Mouse (Mus musculus): ENCODE measurements around the gene Mpp3.
"Not testable (repeated sequence)": the region's sequence is repeated elsewhere in the genome, so short reads cannot be mapped to it uniquely, and the experiment has no call there.

Gene Mpp3

GRCm38 (mm10) chr11:102011510-102011909, 16.8 kb downstream of the Mpp3 start:
- DNase-seq (ENCODE audit: low spot score in 2 of 2) = no peak

- no peak for DNase-seq (ENCODE audit: low spot score in 2 of 2)
Observed at GRCm38 (mm10) chr11:102010140-102010539, 18.1 kb downstream of the Mpp3 start.

GRCm38 (mm10) chr11:102008954-102009637, 19.2 kb downstream of the Mpp3 start:
- no peak for DNase-seq (ENCODE audit: low spot score in 2 of 2)

GRCm38 (mm10) chr11:102008372-102008771, 19.9 kb downstream of the Mpp3 start:
- no peak for DNase-seq (ENCODE audit: low spot score in 2 of 2)

GRCm38 (mm10) chr11:102006688-102007087, 21.6 kb downstream of the Mpp3 start:
- DNase-seq (ENCODE audit: low spot score in 2 of 2) = no peak

- no peak for DNase-seq (ENCODE audit: low spot score in 2 of 2)
Observed at GRCm38 (mm10) chr11:102006271-102006670, 22.0 kb downstream of the Mpp3 start.

- no peak for DNase-seq (ENCODE audit: low spot score in 2 of 2)
Observed at GRCm38 (mm10) chr11:102004251-102004650, 24.0 kb downstream of the Mpp3 start.

GRCm38 (mm10) chr11:101999466-101999865, 28.8 kb downstream of the Mpp3 start:
- DNase-seq (ENCODE audit: low spot score in 2 of 2) = no peak

GRCm38 (mm10) chr11:101998258-101998657, 30.0 kb downstream of the Mpp3 start:
- DNase-seq (ENCODE audit: low spot score in 2 of 2) = no peak

GRCm38 (mm10) chr11:101995938-101996337, 32.3 kb downstream of the Mpp3 start:
- DNase-seq (ENCODE audit: low spot score in 2 of 2) = no peak

- DNase-seq (ENCODE audit: low spot score in 2 of 2) = no peak
Observed at GRCm38 (mm10) chr11:101994100-101994499, 34.2 kb downstream of the Mpp3 start.

GRCm38 (mm10) chr11:101992411-101992810, 35.9 kb downstream of the Mpp3 start:
- no peak for DNase-seq (ENCODE audit: low spot score in 2 of 2)

- no peak for DNase-seq (ENCODE audit: low spot score in 2 of 2)
Observed at GRCm38 (mm10) chr11:101991813-101992212, 36.4 kb downstream of the Mpp3 start.

- DNase-seq (ENCODE audit: low spot score in 2 of 2) = no peak
Observed at GRCm38 (mm10) chr11:101990244-101990643, 38.0 kb downstream of the Mpp3 start.

GRCm38 (mm10) chr11:101986913-101987312, 41.3 kb downstream of the Mpp3 start, which contains the start of gene Dusp3:
Gene Dusp3, minus strand, starts transcription at chr11:101987013.
- no peak for DNase-seq (ENCODE audit: low spot score in 2 of 2)

- peak; percentile 73 to 83 for DNase-seq (ENCODE audit: low spot score in 2 of 2)
Observed at GRCm38 (mm10) chr11:101985990-101986389, 42.3 kb downstream of the Mpp3 start.

- not testable (repeated sequence) for DNase-seq (ENCODE audit: low spot score in 2 of 2)
Observed at GRCm38 (mm10) chr11:101985450-101985849, 42.8 kb downstream of the Mpp3 start.

GRCm38 (mm10) chr11:101984054-101985025, 43.9 kb downstream of the Mpp3 start, which contains the start of gene Cfap97d1:
Gene Cfap97d1, plus strand, starts transcription at chr11:101984279.
- DNase-seq (ENCODE audit: low spot score in 2 of 2) = peak; percentile 86 to 92

GRCm38 (mm10) chr11:101983431-101983921, 44.8 kb downstream of the Mpp3 start:
- no peak for DNase-seq (ENCODE audit: low spot score in 2 of 2)

GRCm38 (mm10) chr11:101982981-101983411, 45.3 kb downstream of the Mpp3 start:
- no peak for DNase-seq (ENCODE audit: low spot score in 2 of 2)

GRCm38 (mm10) chr11:101981850-101982249, 46.4 kb downstream of the Mpp3 start:
- DNase-seq (ENCODE audit: low spot score in 2 of 2) = no peak

GRCm38 (mm10) chr11:101980603-101981157, 47.6 kb downstream of the Mpp3 start:
- no peak for DNase-seq (ENCODE audit: low spot score in 2 of 2)

Data from urinary bladder, postnatal 4 days (tissue).